Mouse (Mus musculus): Measurements from ENCODE around the gene Blm.

Gene Blm

DNA sequence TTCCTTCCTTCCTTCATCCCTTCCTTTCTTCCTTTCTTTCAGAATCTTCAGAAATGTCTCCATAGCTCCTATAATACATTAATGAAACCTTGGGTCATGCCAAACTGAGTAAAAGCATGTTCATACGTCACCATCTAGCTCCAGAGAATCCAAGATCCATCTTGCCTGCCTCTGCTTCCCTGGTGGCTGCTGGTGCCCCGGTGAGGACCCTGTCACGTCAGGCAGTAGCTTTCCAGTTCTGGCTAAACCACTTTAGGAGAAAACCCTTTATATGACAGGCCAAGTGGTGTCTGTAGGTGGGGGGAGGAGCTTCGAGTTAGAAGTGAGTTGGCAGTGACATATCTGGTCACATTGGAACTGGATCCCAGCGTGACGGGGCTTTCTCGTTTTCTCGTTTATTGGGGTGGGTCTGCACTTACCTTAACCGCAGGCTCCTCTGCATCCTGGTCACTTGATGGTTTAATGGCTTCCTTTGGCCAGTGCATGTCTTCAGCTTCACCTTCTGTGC lies 129.7 kb downstream of the Blm start, which contains the start of gene Furin:
TSS of gene Furin (minus strand) at position 249 of the 508 bp plus-strand sequence.
- DNase-seq (ENCODE audit: low spot score), result no peak

All from ovary, adult 18-20 months (tissue).